Mouse (Mus musculus) lung, postnatal 36 days (tissue): ENCODE measurements around the gene C1qtnf12.

Experiments used
- DNase-seq: peaks from one replicate; pipeline ENCODE4 v3.0.0; 2022; ENCODE audit warnings: mixed read lengths

C1qtnf12 gene

DNA sequence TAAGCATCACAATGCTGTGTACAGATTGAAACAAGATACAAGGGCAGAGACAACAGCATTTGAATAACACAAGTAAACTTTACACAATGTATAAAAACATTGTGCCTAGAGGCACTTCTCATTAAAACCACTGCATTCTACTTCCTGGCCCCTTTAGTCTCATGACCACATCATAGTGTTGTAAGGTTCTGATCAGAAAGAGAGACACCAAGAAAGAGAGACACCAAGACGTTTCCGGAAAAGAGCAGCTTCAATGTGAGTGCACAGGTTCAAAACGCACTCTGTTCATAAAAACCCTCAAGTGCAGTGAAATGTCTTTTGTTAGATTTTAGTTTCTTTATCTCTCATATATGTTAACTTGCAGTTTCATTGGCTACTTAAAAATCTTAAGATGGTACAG lies 42.0 kb downstream of the C1qtnf12 start:
- no peak for DNase-seq

DNA sequence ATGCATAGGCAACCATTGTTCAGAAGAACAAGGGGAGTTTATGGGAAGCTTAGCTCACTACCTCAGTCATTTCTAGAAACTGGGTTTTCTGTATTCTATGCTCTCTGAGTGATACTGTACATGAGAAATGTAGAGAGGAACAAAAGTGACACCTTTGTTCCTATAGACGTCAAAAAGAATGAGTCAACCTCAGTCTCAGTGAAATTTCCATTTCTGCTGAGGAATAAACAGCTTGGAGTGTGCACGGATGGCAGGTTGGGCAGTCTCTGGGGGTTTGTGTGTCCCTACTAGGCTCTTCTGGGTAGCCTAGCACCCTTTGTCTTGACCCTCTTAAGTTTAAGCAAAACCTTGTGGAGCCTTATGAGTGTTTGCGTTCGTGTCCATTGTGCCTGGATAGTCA lies 46.3 kb downstream of the C1qtnf12 start:
- DNase-seq, result no peak

- peak; percentile 19 for DNase-seq
These were observed 51.5 kb downstream of the C1qtnf12 start, which contains the start of gene Tnfrsf4 for GRCm38 (mm10) chr4:156013637-156014036. TSS of gene Tnfrsf4 (plus strand) at chr4:156013843.

- DNase-seq, result no peak
These were observed 52.3 kb downstream of the C1qtnf12 start for GRCm38 (mm10) chr4:156014436-156014835.
